Mouse (Mus musculus) urinary bladder, postnatal 36 days (tissue): ENCODE measurements around the gene Wdr91.

Source experiments
- DNase-seq, 2 experiments: peaks; one replicate each; pipeline ENCODE4 v3.0.0; 2022; ENCODE audit warnings: low spot score in 2 of 2, mixed read lengths in 1 of 2

Gene Wdr91

GRCm38 (mm10) chr6:34879101-34879740 is 31.5 kb downstream of the Wdr91 start:
- DNase-seq: no peak

DNA sequence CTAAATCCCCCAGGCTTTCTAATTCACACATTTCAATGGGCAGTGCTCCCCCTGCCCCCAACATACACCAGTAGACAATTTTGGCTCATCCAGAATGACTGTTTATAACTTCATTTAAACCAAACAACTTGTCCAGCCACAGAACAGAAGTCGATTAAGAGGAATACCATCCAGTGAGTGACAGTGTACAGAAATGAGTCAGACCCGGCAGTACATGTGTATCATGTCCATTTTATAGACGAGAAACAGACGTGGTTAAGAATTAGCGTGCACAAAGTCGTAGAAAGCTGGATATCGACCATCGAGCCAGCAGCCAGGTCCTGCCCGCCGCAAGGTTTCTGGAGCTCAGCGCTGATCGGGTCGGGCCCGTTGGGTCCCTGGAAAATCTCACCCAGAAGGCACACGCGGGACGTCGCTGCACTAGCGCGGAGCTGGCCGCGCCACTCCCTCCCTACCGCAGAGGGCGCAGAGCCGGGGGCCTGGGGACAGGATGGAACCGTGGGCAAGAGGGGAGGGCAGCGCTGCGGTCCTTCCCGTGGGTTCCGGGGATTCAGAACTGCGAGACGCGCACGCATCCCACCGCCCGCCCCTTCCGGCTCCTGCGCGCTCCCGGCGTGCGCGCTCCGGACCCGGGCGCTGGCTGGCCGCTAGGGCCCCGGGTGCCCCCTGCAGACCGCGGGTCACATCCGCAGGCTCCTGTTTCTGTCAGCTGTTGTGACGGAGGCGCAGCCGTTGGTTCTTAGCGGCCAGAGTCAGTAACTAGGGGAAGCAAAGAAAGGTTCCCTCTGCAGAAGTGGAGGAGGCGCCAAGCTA is 33.0 kb downstream of the Wdr91 start, which contains the start of gene Cyren:
Gene Cyren (minus strand): TSS at position 552 of the 813 bp plus-strand sequence.
- DNase-seq: peak; percentile 86 to 92

- DNase-seq: no peak
Observed at GRCm38 (mm10) chr6:34876835-34877156, 33.9 kb downstream of the Wdr91 start.

DNA sequence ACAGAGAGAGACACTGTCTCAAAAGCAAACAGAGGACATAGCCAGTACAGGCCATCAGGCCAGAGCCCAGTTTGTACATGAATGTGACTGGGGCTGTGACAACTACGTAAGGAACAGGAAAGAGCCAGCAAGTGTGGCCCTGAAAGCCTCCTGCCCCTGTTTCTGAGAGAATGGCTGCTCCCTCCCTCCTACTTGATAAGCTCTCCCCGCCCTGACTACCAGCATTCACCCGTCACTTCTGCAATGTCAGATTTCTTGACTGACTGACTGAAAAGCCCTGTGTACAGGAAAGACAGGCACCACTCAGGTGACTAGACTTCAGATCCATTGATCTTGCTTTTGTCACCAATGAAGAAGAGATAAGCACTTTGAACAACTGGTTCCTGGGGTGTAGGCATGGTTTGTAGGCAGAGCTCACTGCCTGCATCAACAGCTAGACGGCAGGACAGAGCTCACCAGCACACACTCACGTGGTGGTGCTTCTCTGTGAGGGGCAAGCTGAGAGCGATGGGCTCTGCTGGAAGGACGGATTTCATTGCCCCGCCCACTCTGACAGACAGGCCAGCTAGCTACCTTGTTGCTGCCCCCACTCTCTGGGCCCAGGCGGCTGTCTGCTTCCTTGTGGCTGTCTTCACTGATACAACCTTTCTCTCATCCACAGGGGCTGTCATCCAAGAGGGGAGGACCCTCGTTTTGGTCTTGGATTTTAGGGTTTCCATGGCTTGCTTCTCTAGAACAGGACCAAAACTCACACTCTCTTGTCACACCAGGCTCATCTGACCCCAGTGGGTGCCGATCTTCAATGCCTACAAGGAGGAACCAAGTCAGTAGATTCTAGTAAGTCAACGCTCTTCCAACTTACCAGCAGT is 34.5 kb downstream of the Wdr91 start:
- no peak for DNase-seq

GRCm38 (mm10) chr6:34875268-34875761 is 35.4 kb downstream of the Wdr91 start:
- DNase-seq: no peak

DNA sequence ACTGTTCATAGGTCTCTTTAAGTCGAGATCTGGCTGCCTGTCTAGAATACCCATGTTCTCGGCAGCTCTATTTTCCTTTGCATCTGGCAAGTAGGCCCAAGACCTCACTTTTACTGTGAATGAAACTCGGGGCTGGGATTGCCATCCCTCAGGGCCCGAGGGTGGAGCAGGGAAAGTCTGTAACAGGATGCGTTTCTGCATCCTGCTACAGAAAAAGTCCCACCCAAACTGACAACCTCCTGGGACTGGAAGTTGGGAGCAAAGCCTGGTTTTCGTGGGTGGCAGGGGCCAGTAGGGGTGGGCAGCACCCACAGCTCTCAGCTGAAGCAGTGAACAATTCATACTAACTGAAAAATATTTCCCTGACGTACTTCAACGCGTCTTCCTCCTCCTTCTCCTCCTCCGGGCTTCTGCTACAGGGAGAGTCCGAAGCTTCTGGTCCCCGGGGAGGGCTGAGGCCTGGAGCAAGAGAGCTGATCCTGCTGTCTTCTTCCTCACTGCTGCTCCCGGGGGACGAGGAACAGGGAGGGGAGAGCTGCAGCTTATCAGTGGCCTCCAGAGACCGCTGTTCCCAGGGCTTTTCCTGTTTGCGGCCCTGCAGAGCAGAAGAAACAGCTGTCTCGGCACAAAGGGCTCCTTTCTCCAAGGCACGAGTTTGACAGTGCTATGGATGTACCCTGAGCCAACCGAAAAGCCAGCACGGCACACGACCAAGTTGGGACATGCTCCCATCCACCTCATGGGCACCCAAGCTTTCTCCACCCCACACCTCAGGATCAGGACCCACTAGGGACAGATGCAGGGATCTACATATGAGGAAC is 36.4 kb downstream of the Wdr91 start:
- DNase-seq: peak in 1 of 2 experiments; percentile 61

DNA sequence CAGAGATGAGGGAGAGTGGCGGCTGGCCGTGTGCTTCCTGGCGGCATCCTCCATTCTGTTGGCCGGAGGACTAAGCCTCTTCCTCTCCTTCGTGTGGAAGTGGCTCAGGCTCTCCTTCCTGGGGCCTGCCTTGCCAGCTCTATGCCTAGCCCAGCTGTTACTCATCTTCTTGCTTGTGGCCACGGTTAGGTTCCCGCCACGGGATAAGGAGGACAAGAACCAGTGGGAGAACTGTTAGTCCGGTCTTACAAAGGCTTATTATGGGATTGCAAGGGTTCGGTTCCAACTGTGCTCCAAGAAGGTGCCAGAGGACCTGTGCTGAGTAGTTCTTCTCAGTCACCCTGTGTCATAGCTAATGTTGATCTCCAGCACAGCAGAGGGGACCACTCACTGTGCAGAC is 37.8 kb downstream of the Wdr91 start:
- DNase-seq: no peak

- DNase-seq: no peak
Observed at GRCm38 (mm10) chr6:34871929-34872328, 38.7 kb downstream of the Wdr91 start.

DNA sequence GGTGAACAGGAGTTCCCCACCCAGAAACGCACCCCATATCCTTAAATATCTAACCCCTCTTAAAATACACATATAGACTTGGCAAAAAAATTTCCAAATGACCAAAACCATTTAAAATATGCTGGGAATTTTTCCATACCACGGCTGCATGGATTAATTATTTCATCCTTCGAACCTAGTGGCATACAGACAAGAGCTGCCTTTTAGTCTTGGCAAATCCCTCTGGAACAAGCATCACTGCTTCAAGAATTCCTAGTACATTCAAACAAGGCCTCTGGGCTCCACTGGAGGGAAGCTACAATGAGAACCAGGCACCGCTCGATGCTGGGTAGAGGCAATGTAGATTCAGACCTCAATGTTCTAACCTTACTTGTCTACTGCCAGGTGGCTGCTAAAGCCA is 40.0 kb downstream of the Wdr91 start:
- DNase-seq: no peak

- no peak for DNase-seq
Observed at GRCm38 (mm10) chr6:34870136-34870535, 40.5 kb downstream of the Wdr91 start.

DNA sequence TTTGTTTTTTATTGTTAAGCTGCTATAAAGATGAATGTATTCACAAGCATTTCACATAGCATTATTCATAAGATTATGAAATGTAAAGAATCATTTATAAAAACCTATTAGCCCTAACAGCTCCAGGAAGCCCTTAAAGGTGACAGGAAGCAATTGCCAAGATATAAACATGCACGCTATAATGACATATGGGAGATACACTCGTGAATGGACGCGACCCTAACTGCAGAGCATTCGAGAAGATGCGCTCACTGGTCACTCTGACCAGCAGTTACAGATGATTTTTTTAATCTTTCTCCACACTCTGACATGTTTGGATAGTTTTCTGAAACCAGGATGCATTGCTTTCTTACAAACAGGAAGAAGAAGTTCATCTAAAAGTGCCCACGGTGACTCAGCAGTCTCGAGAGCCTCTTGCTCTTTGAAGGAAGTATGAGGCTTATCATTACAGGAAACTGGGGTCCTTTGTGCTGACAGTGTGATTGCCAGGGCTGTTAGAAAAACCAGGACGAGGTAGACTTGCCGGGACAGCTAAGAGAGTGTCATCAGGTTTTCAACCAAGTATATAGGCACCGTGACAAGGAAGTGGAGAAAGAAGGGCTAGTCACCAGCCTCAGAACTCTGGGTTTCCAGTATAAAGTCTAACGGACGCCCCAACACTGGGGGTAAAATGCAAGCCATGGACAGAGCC is 41.3 kb downstream of the Wdr91 start:
- no peak for DNase-seq

DNA sequence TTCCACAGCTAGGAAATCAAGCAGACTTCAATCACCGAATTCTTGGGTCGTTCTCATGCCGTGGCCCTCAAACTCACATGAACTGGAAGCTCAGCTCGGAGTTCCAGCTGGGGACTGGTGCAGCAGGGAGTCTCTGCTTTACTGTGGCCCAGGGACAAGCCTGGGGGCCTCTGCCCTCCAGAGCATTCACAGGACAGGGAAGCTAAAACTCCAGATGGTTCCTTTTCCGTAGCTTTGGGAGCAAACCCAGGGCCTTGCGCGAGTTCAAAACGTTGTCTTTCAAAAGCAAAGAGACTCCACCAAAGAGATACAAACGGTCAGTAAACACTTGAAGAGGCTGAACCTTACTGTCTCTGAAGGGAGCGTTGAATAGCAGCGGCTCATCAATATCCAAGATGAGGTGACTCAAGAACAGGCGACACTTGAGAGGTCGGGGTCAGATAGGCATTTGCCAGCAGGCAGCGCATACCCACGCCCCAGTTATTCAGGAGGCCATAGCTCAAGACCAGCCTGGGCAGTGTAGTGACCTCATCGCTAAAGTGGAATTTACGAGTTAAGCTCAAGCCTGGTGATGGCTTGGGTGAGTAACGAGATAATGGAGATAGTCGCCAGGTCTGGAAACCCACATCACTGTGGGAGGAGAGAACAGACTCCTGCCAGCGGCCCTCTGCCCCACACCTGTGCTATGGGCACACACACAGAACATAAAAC is 42.0 kb downstream of the Wdr91 start:
- DNase-seq: peak in 1 of 2 experiments; percentile 38

DNA sequence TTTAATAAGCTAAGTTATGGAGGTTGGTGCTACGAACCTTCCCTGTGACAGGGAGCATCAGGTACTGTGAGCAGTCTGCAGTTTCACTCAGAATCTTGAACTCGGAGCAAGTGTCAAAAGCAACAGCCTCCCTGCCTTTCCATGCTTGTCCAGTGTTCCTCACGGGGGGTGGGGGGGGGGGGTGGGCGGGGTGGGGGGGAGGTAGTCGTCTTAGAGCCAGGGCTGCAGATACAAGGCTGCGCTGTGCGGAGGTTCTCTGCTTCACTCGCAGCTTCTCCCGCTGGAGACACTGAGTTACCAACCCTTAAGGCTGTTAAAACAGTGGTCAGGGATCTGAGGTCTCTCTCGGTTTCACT is 42.7 kb downstream of the Wdr91 start:
- no peak for DNase-seq

DNA sequence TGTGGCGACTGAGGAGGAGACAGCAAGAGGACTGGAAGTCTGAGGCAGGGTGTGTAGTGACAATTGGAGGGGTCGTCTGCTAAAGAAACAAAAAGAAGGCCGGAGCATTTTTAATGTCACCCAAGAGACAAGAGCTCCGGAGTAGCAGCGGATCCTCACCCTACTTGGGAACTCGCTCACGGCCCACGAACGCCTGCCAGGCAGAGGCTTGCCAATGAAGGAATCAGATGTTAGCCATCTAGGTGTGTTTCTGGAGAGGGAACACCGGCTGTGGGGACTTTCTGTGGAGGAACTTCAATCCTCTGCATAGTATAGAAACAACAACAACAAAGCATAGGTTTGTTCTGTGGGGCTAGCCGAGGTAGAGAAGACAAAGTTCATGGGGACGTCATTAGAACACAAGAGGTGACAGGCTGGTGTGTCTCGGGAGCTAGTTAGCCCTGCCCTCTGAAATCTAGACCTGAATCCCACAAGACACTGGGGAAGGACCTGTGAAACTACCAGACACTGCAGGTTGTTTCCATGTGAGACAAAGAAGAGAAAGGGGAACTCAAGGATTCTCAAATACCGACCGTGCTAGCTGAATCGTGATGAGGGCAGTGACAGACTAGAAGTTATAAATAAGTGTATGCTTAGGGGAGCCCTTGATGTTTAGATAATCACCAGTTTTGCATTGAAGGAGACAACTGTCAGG is 43.2 kb downstream of the Wdr91 start:
- DNase-seq: no peak

DNA sequence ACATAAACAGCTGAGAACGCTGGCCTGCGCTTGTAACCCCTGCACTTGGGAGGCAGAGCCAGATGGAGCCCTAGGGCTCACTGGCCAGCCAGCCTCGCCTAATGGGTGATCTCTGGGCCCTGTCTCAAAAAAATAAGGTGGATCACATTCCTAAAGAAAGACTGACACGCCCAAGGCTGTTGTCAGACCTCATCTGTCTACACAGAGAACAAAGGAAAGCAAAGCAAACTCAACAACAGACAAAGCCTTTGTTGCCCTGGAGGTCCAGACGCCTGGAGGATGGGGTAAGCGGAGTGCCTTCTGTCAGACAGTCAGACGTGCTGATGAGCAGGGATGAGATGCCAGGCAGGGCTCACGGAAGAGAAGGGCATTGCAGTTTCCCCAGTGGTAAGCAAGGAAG is 43.9 kb downstream of the Wdr91 start:
- DNase-seq: no peak

DNA sequence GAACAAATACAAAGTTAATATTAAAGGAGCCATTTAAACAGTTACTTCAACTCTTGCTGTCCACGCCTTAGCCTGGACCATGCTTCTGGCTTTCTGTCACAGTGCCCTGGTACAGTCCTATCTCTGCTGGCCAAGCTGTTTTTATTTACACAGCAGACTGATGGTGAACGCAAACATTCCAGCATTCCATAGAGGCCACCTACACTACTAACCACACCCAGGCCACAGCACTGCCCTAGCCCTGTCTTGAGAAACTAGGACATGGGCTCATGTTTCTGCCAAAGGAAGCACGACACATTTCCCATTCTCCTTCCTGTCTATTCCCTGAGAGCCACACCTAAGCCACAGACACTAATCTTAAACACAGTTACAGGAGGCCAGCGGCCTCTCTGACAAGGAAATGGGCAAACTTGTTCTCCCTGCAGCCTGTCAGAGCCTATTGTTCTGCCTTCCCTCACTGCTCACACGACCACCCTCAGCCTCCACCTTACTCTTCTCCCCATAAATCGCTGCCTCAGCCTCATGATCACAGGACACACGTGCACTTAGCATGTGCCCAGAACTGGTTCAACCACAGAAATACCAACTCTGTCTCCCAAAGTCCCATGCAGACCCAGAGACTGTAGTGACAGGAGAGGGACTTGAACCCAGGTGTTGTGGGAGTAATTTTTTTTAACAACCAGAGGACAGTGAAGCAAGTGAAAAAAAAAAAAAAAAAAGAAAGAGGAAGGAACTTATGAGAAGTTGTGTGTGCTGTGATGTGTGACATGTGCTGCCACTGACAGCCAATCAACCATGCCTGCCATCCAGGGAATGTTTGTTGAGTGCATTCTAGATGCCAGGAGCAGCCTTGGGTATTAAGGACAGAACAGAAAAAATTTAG is 44.7 kb downstream of the Wdr91 start:
- peak; percentile 45 to 59 for DNase-seq

DNA sequence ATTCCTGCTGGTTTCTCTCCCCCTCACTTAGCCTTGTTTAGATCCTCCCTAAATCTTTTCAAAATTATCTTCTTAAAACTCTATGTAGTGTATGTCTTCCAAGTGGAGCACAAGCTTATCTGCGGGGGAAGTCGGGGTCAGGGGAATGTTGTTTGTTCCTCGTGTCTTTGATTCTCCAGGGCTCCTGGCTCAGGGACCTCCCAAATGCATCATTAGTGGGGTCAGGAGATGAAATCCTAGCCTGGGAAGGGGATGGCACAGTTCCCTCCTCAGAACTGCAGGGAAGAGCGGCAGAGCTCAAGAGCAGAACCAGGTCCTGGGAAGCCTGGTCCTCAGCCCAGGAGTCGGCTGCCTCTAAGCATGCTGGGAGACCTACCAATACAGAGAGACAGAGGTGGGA is 45.5 kb downstream of the Wdr91 start:
- no peak for DNase-seq

DNA sequence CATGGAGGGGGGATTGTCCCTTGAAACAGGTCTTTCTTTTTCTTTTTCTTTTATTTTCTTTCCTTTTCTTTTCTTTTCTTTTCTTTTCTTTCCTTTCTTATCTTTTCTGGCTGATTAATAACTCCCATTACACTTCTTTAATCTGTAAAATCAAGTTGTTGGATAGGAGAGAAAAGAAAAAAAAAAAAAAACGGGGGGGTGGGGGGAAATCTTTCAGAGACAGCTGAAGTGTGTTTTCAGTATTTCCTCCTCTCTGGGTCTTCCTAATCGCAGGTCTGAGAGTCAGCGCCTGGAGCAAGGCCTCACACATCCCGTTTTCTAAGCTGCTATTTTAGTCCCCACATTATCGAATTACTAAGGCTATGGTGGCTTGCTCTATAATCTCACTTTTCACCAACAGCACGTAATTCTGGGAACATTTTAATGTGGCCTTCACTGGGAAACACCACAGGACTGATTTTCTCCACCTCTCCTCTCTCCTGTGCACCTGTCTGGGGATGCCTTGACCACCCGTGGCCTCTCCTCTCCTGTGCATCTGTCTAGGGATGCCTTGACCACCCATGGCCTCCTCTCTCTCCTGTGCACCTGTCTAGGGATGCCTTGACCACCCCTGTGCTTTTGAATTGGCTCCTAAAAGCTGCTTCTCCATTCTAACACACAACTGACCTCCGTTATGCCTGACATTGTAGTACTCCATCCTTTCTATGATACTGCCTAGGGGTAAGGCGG is 46.7 kb downstream of the Wdr91 start:
- no peak for DNase-seq
